9 mouse cellular contexts compared by ENCODE assay signal in genomic region chr12:108896006-108896405, GRCm38 (mm10). TPM values are rescaled to one million over a fixed set of nuclear protein-coding genes. Genes with fewer than 3 reads are reported as not detected.
DNase-seq lines count a peak whose midpoint lies in the region; ATAC-seq and TF ChIP-seq lines count a peak whose summit lies in the region.
"Had no signal": no experiment of that assay in that cellular context is flagged by ENCODE, and none has a peak within 500 bp of the region (broad histone marks: within the 10 kb centered on the region; RNA-seq: fewer than 3 reads in every experiment).

No protein-coding gene starts in this region.

- no peak overlapping the region for H3K27ac ChIP-seq in cerebellum, adult 2 months (ENCODE audit: insufficient read depth, low read length)
- no peak overlapping the region for H3K27ac ChIP-seq in liver, adult 2 months (replicated peaks; ENCODE audit: insufficient read depth, low read depth, low read length)
- no peak overlapping the region for H3K27ac ChIP-seq in liver, embryonic 12.5 days
- no peak overlapping the region for H3K27ac ChIP-seq in small intestine, adult 2 months (ENCODE audit: insufficient read depth, low read depth, low read length)
- H3K27ac ChIP-seq: lung, embryonic 15.5 days had no signal

- H3K9me3 ChIP-seq in liver, embryonic 12.5 days (replicated peaks), result no peaks in the 10 kb centered on the region
- H3K9me3 ChIP-seq: lung, embryonic 15.5 days had no signal

- TF ChIP-seq POLR2A in cerebellum, adult 2 months (IDR thresholded peaks at IDR 0.05; ENCODE audit: borderline replicate concordance, insufficient read depth, low read length), result no peak
- TF ChIP-seq POLR2A in liver, adult 2 months (IDR thresholded peaks at IDR 0.05; ENCODE audit: extremely low read depth, insufficient read depth, low read length), result no peak
- TF ChIP-seq POLR2A in small intestine, adult 2 months (IDR thresholded peaks at IDR 0.05; ENCODE audit: low read depth, low read length), result no peak

- ATAC-seq in liver, embryonic 12.5 days, result no peak
- ATAC-seq in erythroid progenitor cell, adult 5-6 weeks (replicated peaks; ENCODE audit: low FRiP score, poor library complexity, severe bottlenecking), result no peak

- peak in 1 of 2 experiments; percentile 21 for DNase-seq in cerebellum, adult 2 months
- no peak for DNase-seq in cerebellum, postnatal 4 days (ENCODE audit: low spot score in 2 of 2)
- peak; percentile 22 for DNase-seq in liver, adult 2 months (ENCODE audit: extremely low read depth, low read depth, low spot score)
- peak; percentile 41 to 51 for DNase-seq in adrenal gland, postnatal 36 days
- no peak for DNase-seq in urinary bladder, postnatal 4 days (ENCODE audit: low spot score in 2 of 2)

- 53% methylated on average over 3 of the region's 3 CpGs for WGBS in cerebellum, adult 2 months
- 33% methylated on average over 3 of the region's 3 CpGs for WGBS in liver, adult 2 months
- WGBS in liver, embryonic 12.5 days (ENCODE audit: insufficient replicate concordance), result 62% methylated on average over 3 of the region's 3 CpGs
- 28% methylated on average over 3 of the region's 3 CpGs for WGBS in small intestine, adult 2 months

- peaks cover 4% of the 10 kb centered on the region for H3K4me1 ChIP-seq in cerebellum, adult 2 months (ENCODE audit: control insufficient read depth, insufficient read depth, low read length)
- peaks cover 10% of the 10 kb centered on the region for H3K4me1 ChIP-seq in liver, adult 2 months (ENCODE audit: control insufficient read depth, insufficient read depth, low read length)
- peaks cover 30% of the 10 kb centered on the region for H3K4me1 ChIP-seq in liver, embryonic 12.5 days
- H3K4me1 ChIP-seq in small intestine, adult 2 months (ENCODE audit: control insufficient read depth, insufficient read depth, insufficient read length, low read length), result peaks cover 3% of the 10 kb centered on the region; the same call in 1 of the 2 replicates

- H3K27me3 ChIP-seq in cerebellum, adult 2 months (ENCODE audit: control insufficient read depth, insufficient read depth, low read length), result no peaks in the 10 kb centered on the region
- H3K27me3 ChIP-seq in liver, adult 2 months (ENCODE audit: control insufficient read depth, insufficient read depth, low read length), result no peaks in the 10 kb centered on the region
- H3K27me3 ChIP-seq in liver, embryonic 12.5 days (replicated peaks), result no peaks in the 10 kb centered on the region
- no peaks in the 10 kb centered on the region for H3K27me3 ChIP-seq in small intestine, adult 2 months (ENCODE audit: control insufficient read depth, insufficient read depth, low read length)
- H3K27me3 ChIP-seq: lung, embryonic 15.5 days had no signal

- H3K79me2 ChIP-seq in liver, adult 2 months (ENCODE audit: control insufficient read depth, insufficient read depth, low read length), result peaks cover 5% of the 10 kb centered on the region; the same call in 1 of the 2 replicates

- H3K36me3 ChIP-seq in liver, adult 2 months (ENCODE audit: control insufficient read depth, insufficient read depth, low read length), result no peaks in the 10 kb centered on the region
- peaks cover 11% of the 10 kb centered on the region for H3K36me3 ChIP-seq in liver, embryonic 12.5 days
- H3K36me3 ChIP-seq in small intestine, adult 2 months (ENCODE audit: control insufficient read depth, insufficient read depth, low read length), result no peaks in the 10 kb centered on the region
- H3K36me3 ChIP-seq: lung, embryonic 15.5 days had no signal

- TF ChIP-seq CTCF in cerebellum, adult 2 months (IDR thresholded peaks at IDR 0.05; ENCODE audit: borderline replicate concordance, insufficient read depth, low read depth, low read length), result peak; percentile 38; the same call in 1 of the 2 replicates
- peak; percentile 68 for TF ChIP-seq CTCF in liver, adult 2 months (IDR thresholded peaks at IDR 0.05; ENCODE audit: low read depth, low read length)
- peak; percentile 50; the same call in 1 of the 2 replicates for TF ChIP-seq CTCF in small intestine, adult 2 months (IDR thresholded peaks at IDR 0.05; ENCODE audit: extremely low read depth, insufficient read length, insufficient replicate concordance, low read depth, low read length)

- no peak overlapping the region for H3K9ac ChIP-seq in liver, adult 2 months (ENCODE audit: low read depth, low read length)
- H3K9ac ChIP-seq in liver, embryonic 12.5 days, result no peak overlapping the region
- H3K9ac ChIP-seq: lung, embryonic 15.5 days had no signal

- H3K4me3 ChIP-seq in cerebellum, adult 2 months (replicated peaks; ENCODE audit: insufficient read depth, low read depth, low read length), result no peak overlapping the region
- H3K4me3 ChIP-seq in liver, adult 2 months (ENCODE audit: insufficient read depth, low read depth, low read length), result no peak overlapping the region
- H3K4me3 ChIP-seq in liver, embryonic 12.5 days, result no peak overlapping the region
- H3K4me3 ChIP-seq in small intestine, adult 2 months (ENCODE audit: low read depth, low read length), result no peak overlapping the region
- H3K4me3 ChIP-seq: lung, embryonic 15.5 days had no signal

- H3K4me2 ChIP-seq in liver, embryonic 12.5 days, result no peak overlapping the region
- H3K4me2 ChIP-seq: lung, embryonic 15.5 days had no signal

RNA-seq across cellular contexts. Expression of gene Wars, which starts 2.0 kb away (rescaled TPM):
- 120 and 128 TPM in 2 replicates for polyA plus RNA-seq in cerebellum, adult 2 months (2012; rRNA removed)
- total RNA-seq in liver, adult 2 months (2014; rRNA removed), result 11.7 and 14.2 TPM in 2 replicates
- 20.2 and 24.3 TPM in 2 replicates for polyA plus RNA-seq in liver, adult 2 months (2012; rRNA removed)
- polyA plus RNA-seq in liver, embryonic 12.5 days (2016; fragmentation: Nextera tagmentation; extraction: Ambion mirVana), result 58.8 and 61.7 TPM in 2 replicates
- total RNA-seq in adrenal gland, postnatal 36 days (2021), result 10 to 100 TPM; 59.0 to 63.1 TPM
- 49.6 and 65.7 TPM in 2 replicates for polyA plus RNA-seq in small intestine, adult 2 months (2012; rRNA removed)
- 4.6 and 12.3 TPM in 2 replicates for total RNA-seq in erythroid progenitor cell, adult 5-6 weeks (2015; ENCODE audit: low replicate concordance)
- 8.2 and 21.4 TPM in 2 replicates for total RNA-seq in erythroid progenitor cell, adult 5-6 weeks (2017; ENCODE audit: low replicate concordance)

RNA-seq across cellular contexts. Expression of gene Wdr25, which starts 2.6 kb away (rescaled TPM):
- polyA plus RNA-seq in cerebellum, adult 2 months (2012; rRNA removed), result 14.6 and 16.0 TPM in 2 replicates
- 9.3 and 11.4 TPM in 2 replicates for total RNA-seq in liver, adult 2 months (2014; rRNA removed)
- polyA plus RNA-seq in liver, adult 2 months (2012; rRNA removed), result 9.4 and 11.6 TPM in 2 replicates
- polyA plus RNA-seq in liver, embryonic 12.5 days (2016; fragmentation: Nextera tagmentation; extraction: Ambion mirVana), result 5.2 and 5.3 TPM in 2 replicates
- total RNA-seq in adrenal gland, postnatal 36 days (2021), result 1 to 10 TPM; 5.8 to 8.1 TPM
- 2.3 and 8.8 TPM in 2 replicates for polyA plus RNA-seq in small intestine, adult 2 months (2012; rRNA removed)
- 0.84 and 2.5 TPM in 2 replicates for total RNA-seq in erythroid progenitor cell, adult 5-6 weeks (2015; ENCODE audit: low replicate concordance)
- 4.2 and 11.4 TPM in 2 replicates for total RNA-seq in erythroid progenitor cell, adult 5-6 weeks (2017; ENCODE audit: low replicate concordance)

Comparison
In these comparisons a context has a peak if more than half of its experiments do, and no peak if none do; other contexts are left out.
1. DNase-seq: peak in liver, adult 2 months (single experiment) and adrenal gland, postnatal 36 days (2 of 2); none in cerebellum, postnatal 4 days (0 of 2) and urinary bladder, postnatal 4 days (0 of 2).
2. Peak in every context shown above with its lines, with median percentiles within 50 percentile points of each other: CTCF ChIP-seq.